Mouse (Mus musculus) left cerebral cortex, postnatal 10 days (tissue): ENCODE measurements around the gene Gm10959. TPM values are rescaled to one million over a fixed set of nuclear protein-coding genes. Genes with fewer than 3 reads are reported as not detected.

ENCODE experiments used
- DNase-seq, 2 experiments: peaks; one replicate each; pipeline ENCODE4 v3.0.0; 2021 to 2022; ENCODE audit warnings: low spot score in 2 of 2, mixed read lengths in 1 of 2; ENCODE audit errors: extremely low spot score in 1 of 2
- intact Hi-C: fragments of 180-260 bp; cut with DNase I; formaldehyde crosslinking; loops from one replicate; pipeline ENCODE4 v1.15.1; 2025
- total RNA-seq, 2 experiments: library from RNA; stranded (reverse); gene quantifications; 2 replicates each; pipeline ENCODE4 v1.2.3; 2021

The Gm10959 gene
- total RNA-seq, 2 experiments from 2014 or later, result not detected

DNA sequence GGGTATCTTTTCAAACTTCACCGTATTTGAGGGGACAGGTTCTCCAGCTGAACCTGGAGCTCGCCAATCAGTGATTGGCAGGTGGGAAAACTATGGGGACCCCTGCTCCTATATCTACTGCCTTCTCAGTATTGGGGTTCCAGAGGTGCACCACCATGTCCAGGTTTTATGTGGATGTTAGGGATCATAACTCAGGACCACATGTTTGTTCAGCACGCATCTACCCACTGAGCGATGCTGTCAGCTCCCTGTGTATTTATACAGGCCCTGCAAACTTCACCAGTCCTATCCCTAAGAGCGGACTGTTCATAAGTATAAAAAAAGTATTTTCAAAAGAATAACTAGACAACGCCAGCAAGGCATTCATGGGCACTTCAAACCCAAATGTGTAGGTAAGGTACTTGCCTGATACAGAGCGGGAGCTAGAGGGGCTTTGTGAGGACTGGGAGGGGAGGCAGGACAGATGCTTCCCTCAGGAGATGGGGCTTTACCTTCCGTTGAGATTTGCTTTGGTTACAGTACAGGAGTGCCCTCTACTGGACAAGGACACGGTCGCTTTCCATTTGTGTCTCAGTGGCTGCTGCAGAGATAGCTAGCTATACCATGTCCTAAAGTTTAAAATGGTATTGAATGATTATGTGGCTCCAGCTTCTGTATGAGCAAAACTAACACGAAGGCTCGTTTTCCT is 15.3 kb downstream of the Gm10959 start:
- peak; percentile 38 to 44 for DNase-seq
- intact Hi-C loops, result loop anchor here (2.0 to 5.0 kb wide), 4 partner anchors 102 to 442 kb away; no protein-coding TSS in a partner anchor

DNA sequence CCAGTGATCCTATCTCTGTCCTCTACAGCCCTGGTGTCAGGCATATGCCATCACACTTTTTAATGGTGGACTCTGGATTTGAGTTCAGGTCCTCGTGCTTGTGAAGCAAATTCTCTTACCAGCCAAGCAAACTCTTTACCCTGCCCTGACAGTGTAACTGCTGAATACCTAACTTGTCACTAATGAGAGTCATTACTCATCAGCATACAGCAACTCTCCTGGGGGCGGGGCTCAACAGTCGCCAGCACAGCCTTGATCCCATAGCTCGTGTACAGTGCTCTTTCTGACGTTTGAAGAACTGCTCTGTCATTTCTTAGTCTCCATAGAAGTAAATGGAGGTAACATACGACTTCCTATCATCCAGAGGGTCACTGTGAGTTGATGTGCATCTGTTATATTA is 20.9 kb downstream of the Gm10959 start:
- DNase-seq, result no peak
- intact Hi-C loops, result no loop called here

- DNase-seq, result no peak
- intact Hi-C loops, result no loop called here
Measured at GRCm38 (mm10) chr3:122895189-122895731, 23.9 kb downstream of the Gm10959 start.

- intact Hi-C loops, result no loop called here
- DNase-seq, result no peak
Measured at GRCm38 (mm10) chr3:122894772-122895171, 24.4 kb downstream of the Gm10959 start, which contains the start of gene Fabp2. Gene Fabp2 (plus strand): TSS chr3:122895072.

GRCm38 (mm10) chr3:122888371-122888819 is 30.8 kb downstream of the Gm10959 start:
- no peak for DNase-seq

DNA sequence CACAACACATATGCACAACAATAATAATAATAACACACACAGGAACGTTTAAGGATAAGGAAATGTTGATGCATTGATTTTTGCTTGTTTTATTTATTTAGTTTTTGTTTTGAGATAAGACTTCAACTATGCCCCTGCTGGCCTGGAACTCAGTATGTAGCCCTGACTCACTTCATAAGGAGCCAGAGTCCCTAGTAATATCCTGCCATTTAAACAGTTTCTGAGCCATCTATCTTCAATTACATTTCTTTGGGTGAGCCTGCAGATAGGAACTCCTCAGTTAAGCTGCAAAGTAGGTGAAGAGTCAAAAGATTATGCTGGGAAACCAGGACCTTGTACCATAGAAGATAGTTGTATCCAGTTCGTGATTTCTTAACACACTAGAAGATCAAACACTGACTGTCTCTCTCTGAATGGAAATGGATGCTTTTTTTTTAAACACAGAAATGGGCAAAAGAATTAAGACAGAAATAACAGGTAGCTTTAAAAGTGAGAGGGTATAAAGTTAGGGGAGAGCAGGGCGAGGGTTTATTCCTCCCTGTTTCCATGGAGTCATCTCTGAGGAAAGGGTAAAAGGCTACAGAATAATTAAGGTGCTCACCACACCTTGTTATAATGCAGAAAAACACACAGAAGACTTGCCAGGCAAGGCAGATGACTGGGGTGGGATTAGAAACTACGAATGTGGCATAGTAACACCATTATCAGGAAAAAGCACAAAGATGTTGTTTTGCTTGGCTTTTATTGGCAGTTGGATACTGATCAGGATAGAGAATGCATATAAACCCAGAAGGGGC is 31.5 kb downstream of the Gm10959 start:
- DNase-seq, result no peak
- intact Hi-C loops, result no loop called here

More at GRCm38 (mm10) chr3:122888371-122888819, 30.8 kb downstream of the Gm10959 start:
- intact Hi-C loops, result no loop called here

DNA sequence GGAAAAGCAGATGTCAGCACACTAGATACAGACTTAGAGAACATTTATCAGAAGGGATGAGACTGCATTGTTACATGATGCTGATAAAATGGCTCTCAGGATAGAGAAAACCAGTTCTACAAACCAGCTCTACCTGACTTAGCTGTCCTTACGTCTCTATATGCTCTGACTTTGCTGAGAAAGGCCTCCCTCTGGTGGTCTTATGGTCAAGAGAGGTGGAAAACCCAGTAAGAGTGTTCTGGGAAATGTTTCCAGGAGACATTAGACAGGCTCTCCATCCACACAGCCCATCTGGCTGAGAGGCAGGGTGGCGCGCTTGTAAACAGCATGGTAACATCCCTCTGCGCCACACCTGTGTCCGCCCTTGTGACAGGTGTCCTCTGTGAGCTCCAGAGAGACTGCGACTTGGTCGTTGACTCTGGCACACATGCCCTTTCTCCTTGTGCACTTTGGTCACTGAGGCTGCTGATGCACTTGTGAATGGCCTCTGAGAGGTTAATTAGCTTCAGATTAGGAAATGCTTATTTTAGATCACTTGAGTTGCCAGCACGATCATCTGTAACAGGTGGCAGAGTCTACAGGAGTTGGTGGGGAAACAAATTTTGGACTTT is 40.4 kb downstream of the Gm10959 start:
- intact Hi-C loops, result no loop called here
- DNase-seq, result no peak

- no peak for DNase-seq
- intact Hi-C loops, result no loop called here
Measured at GRCm38 (mm10) chr3:122877543-122877942, 41.6 kb downstream of the Gm10959 start.

DNA sequence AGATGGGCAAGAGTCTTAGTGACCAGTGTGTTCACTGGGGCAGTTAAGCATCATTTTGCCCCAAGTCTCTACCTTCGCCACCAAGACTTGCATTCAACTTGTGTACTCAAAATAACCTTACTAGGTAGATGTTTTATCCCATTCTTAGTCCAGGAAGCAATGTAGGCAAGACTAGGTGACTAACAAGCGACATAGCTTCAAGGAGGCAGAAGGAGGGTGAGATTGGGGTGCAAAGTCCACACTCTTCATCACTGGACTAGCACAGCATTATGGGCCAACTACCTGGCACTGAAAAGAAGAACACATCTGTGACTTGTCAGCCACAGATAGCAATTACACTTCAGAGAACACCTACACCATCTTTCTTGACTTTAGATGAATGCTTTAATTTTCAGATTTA is 42.3 kb downstream of the Gm10959 start:
- no peak for DNase-seq
- intact Hi-C loops, result no loop called here

GRCm38 (mm10) chr3:122871596-122871995 is 47.6 kb downstream of the Gm10959 start:
- DNase-seq, result no peak
- intact Hi-C loops, result no loop called here

GRCm38 (mm10) chr3:122868270-122868669 is 50.9 kb downstream of the Gm10959 start:
- no peak for DNase-seq
- intact Hi-C loops, result no loop called here

GRCm38 (mm10) chr3:122865092-122865491 is 54.1 kb downstream of the Gm10959 start:
- no peak for DNase-seq
- intact Hi-C loops, result no loop called here

Other genes with a start within 250 kb of the Gm10959 start
- gene Pde5a, start 190.4 kb downstream of the Gm10959 start, total RNA-seq, result 10 to 100 TPM in 1 of 2 experiments, 1 to 10 TPM in 1; 8.9 to 14.3 TPM
- not detected for gene Fabp2, start 24.3 kb downstream of the Gm10959 start, total RNA-seq
- 10 to 100 TPM; 43.2 to 48.6 TPM for gene 1810037I17Rik, start 4.8 kb upstream of the Gm10959 start, total RNA-seq
- 10 to 100 TPM; 19.5 to 26.3 TPM for gene Usp53, start 65.2 kb upstream of the Gm10959 start, total RNA-seq
- under 1 TPM in 1 of 2 experiments, not detected in 1; 0.30 TPM for gene Myoz2, start 115.7 kb upstream of the Gm10959 start, total RNA-seq